Mouse (Mus musculus) embryo, embryonic 10.5 days (tissue): ENCODE results near the gene Higd1a.

Experiments
- DNase-seq: peaks from one replicate; pipeline ENCODE4 v3.0.0-alpha.2; 2015; ENCODE audit warnings: low spot score

Higd1a gene

DNA sequence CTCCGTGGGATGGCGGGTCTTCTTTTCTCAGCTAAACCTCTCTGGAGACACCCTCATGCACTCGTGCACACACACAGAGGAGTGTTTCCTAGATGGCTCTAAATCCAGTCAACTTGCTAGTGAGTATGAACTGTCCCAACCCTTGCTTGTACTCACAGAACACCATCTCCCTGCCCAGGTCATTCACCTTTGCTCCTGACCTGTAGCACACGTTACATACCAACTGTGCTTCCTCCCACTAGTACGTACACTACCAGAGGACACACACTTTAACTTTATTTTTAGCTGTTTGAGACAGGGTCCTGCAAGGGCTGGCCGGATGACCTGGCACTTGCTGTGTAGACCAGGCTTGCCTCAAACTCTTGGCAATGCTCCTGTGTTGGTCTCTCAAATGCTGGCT is 20.2 kb downstream of the Higd1a start:
- no peak for DNase-seq

DNA sequence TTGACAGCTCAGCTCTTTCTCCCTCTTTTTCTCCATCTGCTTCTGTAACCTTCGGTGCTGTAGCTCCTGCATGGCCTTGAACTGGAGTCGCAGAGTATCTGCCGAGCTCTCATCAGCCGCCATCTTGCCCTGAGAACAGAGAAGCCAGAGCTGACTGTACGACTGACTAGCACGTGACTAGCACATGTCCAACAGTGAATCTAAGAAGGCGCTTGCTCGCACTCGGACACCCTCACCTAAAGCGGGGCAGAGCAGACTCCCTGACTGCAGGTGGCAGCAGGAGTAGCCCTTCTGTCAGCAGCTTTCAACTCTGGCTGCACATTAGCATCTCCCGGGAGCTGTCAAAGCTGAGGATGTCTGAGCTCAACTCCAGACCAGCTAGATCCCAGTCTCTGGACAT is 24.3 kb downstream of the Higd1a start:
- DNase-seq: no peak

DNA sequence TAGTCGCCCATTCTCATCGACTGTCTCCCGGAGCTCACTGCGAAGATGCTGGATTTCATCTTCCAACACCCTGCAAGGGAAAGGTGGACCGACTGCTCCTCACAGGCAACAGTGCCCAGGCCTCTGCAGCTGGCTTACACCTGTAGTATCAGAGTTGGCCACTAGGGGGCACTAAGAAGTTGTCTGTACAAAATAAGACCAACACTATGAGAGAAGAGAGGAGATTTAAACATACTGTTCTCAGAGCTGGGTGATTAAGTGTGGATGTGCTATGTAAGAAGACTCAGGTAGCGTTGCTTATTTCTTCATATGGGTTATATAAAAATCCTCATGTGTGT is 27.2 kb downstream of the Higd1a start:
- peak; percentile 88 for DNase-seq

- peak; percentile 36 for DNase-seq
Measured at GRCm38 (mm10) chr9:121830243-121830955, 27.8 kb downstream of the Higd1a start.

GRCm38 (mm10) chr9:121829270-121829992 is 28.7 kb downstream of the Higd1a start:
- DNase-seq: no peak

DNA sequence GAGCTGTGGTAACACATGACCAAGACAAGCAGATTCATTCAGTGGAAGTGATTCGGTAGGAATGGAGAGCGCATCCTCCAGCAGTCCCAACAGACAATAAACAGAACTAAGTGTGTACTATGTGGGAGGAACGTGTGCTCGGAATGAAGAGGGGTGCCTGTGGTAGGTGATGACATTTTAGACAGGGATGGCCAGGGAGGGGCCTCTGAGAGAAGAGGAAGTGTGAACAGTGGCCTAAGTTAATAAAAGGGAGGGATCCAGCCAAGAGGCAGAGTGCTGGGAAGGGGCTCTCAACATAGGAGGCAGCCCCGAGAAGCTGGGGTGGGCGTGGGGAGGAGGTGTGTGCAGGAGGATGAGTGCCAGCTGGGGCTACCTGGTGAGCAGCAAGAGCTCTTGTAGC is 29.8 kb downstream of the Higd1a start:
- DNase-seq: no peak

DNA sequence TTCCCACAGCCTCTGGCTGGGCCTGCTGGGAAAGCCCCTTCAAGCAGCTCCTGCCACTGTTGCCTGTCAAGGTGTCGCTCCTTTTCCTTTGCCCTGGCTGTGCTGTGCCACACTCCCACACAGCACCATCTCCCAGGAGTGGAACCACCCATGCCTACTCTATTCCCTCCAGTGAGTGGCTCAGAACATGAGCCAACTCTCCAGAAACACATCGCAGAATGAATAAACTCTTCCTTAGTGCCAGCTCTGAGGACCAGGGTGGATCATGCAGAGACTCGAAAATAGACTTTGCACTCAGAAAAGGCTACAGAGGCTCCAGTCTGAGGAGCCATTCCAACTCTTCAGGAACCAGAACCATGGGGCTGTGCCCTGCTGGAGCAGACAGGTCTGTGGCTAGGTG is 31.8 kb downstream of the Higd1a start:
- DNase-seq: no peak

- DNase-seq: no peak
Measured at GRCm38 (mm10) chr9:121823991-121824390, 34.2 kb downstream of the Higd1a start.

DNA sequence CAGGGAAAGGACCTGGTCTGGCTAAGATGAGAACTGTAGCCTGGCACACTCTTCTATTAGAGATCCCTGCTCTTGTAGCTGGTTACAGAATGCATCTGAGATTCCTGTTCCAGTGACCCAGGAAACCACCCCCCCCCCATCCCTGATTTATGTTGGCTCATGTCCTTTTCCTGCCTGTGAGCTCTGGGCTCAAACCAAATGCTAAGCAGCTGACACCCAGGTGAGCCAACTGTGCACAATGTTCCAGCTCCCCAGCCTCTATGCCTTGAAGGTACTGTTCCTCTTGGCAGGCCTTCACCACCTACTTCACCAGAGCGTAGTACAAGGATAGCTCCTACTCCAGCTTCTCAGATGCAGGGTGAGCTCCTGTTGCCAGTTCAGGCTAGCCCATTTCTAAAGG is 35.1 kb downstream of the Higd1a start:
- DNase-seq: no peak

- DNase-seq: no peak
Measured at GRCm38 (mm10) chr9:121822585-121822991, 35.6 kb downstream of the Higd1a start.

DNA sequence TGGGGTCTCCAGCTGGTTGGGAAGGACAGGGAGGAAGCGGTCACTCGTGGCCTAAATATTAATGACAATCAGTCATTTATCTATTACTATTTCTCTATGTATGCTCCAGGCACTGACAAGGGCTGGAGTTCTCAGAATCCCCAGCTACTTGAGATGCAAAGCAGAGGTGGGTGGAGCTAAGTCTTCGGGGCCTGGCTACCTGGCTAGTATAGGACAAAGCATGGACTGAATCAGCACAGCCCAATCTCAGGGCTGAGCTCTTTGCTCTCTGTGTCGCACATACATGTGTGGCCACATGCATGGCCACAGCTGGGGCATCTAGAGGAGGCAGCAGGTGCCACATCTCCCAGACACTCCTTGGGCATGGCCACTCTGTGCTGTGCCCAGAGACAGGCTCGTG is 37.4 kb downstream of the Higd1a start:
- no peak for DNase-seq

DNA sequence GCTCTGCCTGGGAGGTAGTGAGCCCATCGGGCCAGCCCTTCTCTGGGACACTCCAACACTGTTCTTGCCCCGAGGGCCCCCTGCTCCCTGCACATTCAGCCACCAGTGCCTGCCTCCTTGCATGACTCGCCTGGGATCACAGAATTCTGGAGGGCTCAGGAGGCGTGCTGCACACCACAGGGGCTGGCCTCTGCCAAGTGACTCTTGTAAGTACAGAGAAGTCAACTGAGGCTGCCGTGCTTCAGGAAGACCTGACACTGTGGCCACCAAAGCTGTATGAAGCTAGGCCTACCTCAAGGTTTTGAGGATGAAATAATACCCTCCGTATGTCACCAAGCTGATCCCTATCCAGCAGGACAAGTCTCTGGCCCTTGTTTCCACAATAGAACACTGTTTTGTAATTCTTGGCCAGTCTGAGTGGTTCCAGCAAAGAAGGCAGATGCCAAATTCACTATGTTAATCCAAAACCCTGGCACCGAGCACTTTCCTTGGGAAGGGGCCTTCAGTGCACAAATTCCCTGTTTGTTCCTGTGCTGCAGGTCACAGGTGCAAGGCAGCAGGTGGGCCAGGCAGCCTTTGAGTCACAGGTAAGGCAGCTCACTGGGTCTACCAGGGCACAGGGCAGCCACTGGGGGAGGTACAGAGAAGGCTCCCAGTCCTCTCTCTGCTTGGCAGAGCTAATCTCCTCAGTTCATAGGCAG is 38.2 kb downstream of the Higd1a start:
- no peak for DNase-seq

- DNase-seq: no peak
Measured at GRCm38 (mm10) chr9:121819073-121819770, 38.9 kb downstream of the Higd1a start.

GRCm38 (mm10) chr9:121815183-121815582 is 43.0 kb downstream of the Higd1a start:
- no peak for DNase-seq

DNA sequence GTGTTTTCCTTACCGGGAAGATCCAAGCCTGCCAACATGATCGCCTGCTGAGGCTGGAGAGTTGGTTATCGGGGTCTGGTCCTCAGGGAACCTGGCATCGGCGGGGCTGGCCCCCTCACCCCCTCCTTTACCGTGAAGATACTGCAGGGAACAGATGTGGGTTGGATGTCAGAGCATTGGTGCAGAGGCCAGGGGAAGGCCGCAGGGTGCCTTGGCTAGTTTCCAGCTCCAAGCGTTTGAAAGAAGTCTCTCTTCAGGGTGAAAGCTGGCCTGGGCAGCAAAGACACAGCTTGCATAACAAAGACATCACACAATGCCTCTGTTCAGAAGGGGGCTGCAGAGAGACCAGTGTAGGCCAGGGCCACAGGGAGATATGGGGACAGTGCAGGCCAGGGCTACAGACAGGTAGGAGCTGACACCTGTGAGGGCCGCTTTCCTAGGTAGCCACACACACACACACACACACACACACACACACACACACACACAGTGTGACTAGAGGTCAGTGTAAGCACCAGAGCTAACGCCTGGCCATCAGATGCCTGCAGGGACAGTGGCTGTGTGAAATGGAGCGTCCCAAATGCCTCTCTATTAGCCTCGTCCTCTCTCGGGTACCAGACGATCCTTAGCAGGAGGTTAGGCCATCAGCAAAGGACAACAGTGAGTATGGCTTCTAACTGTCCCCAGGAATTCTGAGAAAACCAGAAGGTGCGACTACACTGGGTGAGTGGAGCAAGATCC is 47.9 kb downstream of the Higd1a start:
- no peak for DNase-seq

- DNase-seq: no peak
Measured at GRCm38 (mm10) chr9:121808511-121808910, 49.7 kb downstream of the Higd1a start.

GRCm38 (mm10) chr9:121807947-121808346 is 50.2 kb downstream of the Higd1a start:
- DNase-seq: no peak

DNA sequence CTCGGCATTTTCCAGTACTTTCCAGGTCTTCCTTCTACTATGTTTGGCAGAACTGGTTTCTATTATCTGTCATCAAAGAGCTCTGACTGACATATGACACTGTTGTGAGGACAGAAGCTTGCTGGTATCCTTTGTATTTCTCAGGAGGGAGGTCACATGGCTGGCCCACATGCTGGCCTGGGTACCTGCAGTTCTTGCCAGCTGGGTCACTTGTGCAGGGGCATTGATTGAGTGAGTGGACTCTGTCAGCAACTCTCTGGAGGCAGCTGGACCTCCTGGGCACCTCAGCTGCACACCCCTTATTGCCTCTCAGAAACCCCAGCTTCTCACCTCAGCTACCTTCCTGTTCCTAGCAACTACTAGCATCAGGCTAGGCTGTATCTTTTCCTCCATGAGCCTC is 50.6 kb downstream of the Higd1a start:
- no peak for DNase-seq

DNA sequence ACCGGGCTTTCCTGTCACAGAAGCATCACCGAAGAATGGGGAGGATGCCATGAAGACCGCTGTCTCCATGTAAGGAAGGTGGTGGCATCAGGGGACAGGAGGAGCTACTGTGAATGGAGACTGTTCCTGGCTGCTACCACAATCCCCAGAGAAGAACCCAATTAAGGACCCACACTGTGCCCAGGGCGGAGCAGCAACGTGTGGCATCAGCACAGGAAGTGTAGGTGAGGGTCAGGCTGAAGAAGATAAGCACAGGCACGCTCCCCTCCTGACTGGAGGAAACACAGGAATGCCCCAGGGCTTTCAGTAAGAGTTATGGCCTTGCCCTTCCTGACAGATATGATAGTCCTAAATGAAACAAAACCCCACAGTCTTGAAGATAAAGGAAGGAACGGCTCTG is 55.4 kb downstream of the Higd1a start:
- no peak for DNase-seq

DNA sequence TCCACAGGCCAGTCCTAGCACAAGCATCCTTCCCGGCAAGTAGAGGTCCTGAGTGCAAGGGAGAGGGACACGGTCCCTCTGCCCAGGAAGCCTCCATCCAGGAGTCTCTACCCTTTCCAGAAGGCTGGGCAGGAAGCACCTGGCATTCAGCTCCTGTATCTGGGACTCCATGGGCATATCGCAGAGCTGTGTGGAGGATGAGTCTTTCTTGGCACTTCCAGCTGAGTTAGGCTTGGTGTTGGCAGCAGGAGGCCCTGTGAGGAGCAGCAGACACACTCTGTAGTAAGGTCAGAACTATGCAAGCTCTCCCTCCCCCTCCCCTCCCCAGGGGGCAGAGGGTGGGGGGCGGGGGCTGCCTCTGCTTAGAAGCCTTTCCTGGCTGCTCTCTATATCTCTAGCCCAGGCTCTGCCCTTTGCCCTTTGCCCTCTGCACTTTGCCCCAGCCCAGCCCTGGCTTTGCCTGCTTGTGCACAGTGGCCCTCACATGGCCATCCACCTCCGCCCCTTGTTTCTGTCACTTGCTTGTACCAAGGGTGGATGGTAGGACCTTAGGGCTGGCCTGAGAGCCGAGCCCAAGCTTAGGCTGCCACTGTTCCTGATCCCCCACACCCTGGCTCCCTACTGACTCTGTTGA is 59.2 kb downstream of the Higd1a start:
- no peak for DNase-seq
